Mouse (Mus musculus) adrenal gland, adult 2 months (tissue): ENCODE results near the gene Ifitm6. TPM values are rescaled to one million over a fixed set of nuclear protein-coding genes. Genes with fewer than 3 reads are reported as not detected.
"Not testable (repeated sequence)": the region's sequence is repeated elsewhere in the genome, so short reads cannot be mapped to it uniquely, and the experiment has no call there.

Experiments
- DNase-seq: peaks from one replicate; pipeline ENCODE4 v3.0.0; 2021
- polyA plus RNA-seq: library from polyadenylated mRNA; depleted of rRNA; stranded (reverse); fragments of >200 nt; gene quantifications from 2 replicates; pipeline ENCODE4 v1.2.3, GENCODE M21; 2012
- total RNA-seq, 2 experiments: library from RNA; stranded (reverse); gene quantifications; 2 replicates each; pipeline ENCODE4 v1.2.3; 2021

Ifitm6 gene
- total and polyA plus RNA-seq, 3 experiments: 0.39 to 0.93 TPM; not detected in 1

DNA sequence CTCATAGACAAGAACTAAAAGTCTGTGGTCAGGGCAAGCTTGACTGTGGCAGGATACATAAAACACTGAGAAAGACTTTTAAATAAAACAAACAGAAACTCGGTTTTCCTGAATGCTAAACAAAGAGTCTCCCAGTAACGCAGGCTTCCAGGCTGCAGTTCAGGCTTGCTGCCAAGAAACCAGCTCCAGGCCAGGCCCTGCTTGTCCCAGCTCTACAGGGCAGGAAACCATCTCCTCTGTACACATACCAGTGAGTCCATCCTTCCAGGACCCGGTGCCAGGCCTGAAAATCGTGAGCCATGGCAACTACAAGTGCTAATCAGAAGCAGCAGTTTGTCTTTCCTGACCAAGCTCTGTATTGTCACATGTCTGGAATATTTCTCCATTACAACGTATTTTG lies 23.9 kb upstream of the Ifitm6 start:
- peak; percentile 72 for DNase-seq

DNA sequence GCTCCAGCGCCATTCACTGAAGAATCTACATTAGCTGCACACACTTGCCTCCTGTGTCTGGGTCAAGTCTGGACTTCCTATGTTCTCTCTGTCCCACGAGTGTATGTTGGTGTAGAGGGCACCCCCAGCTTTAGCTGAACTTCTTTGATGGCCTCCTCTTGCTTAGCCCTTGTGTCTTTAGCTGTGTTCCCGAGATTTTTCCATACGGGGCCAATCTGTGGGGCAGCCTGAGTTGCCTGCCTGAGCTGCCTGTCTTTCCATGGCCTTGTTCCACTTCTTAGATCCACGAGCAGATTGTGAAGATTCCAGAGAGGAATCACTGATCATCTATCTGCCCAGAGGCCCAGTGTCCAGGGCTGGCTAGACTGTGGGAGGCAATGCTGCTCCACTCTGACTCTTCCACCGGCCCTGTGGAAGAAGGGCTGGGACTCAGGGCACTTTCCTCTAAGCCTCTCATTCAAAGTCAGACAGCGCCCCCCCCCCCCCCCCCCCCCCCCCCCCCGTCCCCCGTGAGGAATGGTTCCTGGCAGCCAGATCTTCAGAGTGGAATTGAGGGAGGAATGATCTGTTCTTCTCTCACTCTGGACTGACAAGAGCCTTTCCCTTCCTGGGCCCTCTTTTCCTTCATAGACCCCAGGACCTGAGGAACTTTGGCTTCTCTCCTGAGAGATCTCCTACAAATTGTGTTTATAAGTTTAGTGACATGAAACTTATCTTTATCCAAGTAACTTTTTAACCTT lies 23.3 kb upstream of the Ifitm6 start:
- DNase-seq: no peak

DNA sequence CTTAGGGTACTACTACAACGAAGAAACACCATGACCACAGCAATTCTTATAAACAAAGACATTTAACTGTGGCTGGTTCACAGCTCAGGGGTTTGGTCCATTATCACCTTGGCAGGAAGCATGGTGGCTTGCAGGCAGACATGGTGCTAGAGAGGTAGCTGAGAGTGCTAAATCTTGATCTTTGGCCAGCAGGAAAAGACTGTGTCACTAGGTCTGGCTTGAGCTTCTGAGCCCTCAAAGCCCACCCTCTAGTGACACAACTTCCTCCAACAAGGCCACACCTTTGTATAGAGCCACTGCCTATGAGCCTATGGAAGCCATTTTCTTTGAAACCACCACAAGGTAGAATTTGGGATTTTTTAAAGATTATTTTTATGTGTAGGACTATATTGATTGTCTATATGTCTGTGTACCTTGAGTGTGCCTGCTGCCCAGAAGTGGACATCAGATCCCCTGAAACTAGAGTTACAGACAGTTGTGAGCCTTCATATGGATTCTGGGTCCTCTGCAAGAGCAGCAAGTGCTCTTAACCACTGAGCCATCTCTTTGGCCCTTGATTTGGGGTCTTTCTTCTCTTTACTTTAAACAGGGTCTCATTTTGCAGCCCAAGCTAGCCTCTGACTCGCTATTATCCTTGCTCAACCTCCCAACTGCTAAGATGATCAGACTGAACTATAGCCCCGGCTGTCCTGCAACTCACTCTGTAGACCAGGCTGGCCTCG lies 21.8 kb upstream of the Ifitm6 start:
- no peak for DNase-seq

DNA sequence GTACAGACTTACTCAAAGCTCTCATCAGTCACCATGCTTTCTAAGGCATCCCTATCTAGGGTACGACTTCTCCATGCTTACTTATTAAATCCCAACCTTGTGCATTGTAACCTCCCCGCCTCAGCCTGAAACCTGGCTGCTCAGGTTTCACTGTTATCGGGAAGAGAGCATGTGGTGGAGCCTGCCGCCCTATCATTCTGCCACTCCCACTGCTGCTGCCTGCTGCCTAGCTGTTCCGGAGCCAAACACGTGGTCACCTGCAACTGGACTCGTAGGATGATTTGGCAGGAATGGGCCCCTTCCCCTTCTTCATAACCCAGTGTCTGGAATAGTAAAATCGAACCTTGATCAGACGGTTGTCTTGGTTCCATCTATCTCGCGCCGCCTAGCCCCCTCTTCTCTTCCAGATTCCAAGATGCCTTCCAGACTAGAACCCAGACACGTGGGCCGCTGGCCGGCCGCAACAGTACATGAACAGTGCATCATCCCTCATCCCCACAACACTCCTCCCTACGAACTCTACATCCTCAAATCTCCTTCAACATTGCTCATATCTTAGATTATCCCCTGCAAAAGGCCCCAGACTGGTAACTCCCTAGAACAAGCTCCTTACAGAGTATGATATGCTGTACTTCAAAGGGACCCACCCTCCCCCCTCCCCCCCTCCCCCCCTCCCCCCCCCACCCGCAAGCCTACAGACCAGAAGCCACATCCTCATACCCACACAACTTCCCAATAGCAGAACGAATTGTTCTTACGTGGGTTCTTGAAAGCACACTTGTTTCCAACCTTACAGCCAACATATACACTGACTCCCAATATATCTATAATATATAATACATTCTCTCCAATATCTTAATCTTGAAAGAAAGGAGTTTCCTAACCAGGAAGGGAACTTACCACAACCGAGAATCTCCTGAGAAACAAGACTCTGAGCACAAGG lies 20.6 kb upstream of the Ifitm6 start:
- no peak for DNase-seq

DNA sequence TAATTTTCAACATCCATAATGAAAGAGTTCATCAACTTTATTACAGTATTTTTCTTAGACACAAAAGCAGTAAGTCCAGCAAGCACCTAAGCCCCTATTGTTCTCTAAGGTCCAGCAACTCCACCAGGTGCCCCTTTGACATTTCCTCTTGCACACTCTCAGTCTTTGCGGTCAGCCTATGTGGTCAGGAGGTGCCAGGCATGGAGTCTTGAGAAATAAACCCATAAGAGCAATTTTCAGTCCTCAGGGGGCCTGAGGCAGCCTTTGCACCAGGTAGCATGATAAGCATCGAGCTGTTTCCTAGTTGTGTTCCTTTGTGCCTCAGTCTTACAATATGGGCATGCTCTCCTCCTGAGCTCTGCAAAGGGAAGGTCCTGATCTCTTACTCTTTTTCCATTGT lies 18.9 kb upstream of the Ifitm6 start:
- DNase-seq: not testable (repeated sequence)

DNA sequence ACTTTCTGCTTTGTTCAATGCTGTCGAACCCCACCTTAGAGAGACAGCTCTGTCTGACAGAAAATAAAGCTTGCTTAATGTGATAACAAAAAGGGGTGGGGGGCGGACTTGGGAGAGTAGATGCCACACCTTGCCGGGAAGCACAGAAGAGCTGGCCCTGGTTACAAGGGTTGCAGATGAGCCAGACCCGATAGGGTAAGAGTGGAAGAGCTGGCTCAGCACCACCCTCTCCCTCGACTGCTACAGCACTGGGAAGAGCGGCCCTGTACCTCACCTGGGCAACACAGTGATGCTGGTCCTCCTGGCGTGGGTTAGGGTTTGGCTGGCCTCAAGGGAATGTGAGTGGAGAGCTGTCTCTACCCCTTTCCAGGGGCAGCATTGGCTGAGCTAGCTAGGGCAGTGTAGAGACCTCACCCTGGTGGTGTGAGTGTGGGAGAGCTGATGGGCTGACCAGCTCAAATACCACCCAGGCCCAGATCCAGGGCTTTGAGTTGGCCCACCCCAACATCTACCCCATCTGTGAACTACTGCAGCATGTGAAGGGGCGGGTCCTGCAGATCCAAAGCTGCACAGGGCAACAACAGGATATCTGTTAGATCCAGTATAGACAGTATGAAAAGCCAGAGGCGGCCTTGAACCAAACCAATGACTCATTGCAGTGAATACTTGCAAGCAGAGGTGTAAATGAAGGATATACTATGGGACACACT lies 14.9 kb upstream of the Ifitm6 start:
- DNase-seq: no peak

DNA sequence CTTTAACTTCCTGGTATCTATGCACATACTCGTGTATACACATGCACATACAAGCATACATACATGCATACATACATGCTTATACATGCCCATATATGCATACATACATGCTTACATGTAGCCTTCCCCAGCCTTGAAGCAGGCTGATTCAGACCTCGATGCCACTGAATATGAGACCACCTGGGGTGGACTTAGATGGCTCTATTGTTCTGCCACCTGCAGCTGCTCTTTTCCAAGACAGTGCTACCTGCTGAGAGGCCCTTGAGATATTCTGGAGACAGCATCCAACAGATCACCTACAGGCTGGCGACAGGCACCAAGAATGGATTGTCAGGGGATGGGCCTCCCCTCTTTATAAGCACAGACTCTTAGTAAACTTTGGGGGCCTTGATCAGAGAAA lies 12.7 kb upstream of the Ifitm6 start:
- no peak for DNase-seq

DNA sequence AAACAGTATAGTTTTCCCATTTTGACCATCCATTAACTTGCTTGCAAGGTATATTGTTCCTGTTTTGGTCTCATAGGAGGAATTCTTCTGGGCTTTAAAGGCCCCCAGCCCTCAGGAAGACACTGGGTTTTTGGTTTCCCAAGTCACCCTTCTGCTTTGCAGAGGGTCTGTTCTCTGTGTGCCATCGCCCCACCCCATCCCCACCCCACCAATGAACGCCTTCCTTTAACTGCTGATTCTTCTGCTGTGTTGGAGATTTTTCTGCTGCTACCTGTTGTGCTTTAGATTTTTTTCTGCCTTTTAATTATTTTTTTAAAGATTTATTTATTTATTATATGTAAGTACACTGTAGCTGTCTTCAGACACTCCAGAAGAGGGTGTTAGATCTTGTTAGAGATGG lies 11.1 kb upstream of the Ifitm6 start, which contains the start of gene Gm17387:
Gene Gm17387, plus strand, starts transcription at position 301 of the 400 bp plus-strand sequence.
- DNase-seq: no peak

DNA sequence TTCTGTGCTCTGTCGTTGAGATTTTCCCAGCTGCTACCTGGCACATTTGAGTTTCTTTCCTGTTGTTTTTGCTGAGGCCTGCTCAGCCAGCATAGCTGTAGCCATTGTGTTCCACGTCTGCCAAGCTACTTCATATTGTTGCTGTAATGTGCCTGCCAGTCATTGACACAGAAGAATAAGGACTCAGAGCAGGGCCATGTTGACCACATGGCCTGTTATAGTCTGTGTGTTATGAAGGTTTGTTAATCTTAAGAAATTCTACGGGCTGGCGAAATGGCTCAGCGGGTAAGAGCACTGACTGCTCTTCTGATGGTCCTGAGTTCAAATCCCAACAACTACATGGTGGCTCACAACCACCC lies 9.0 kb upstream of the Ifitm6 start:
- no peak for DNase-seq

DNA sequence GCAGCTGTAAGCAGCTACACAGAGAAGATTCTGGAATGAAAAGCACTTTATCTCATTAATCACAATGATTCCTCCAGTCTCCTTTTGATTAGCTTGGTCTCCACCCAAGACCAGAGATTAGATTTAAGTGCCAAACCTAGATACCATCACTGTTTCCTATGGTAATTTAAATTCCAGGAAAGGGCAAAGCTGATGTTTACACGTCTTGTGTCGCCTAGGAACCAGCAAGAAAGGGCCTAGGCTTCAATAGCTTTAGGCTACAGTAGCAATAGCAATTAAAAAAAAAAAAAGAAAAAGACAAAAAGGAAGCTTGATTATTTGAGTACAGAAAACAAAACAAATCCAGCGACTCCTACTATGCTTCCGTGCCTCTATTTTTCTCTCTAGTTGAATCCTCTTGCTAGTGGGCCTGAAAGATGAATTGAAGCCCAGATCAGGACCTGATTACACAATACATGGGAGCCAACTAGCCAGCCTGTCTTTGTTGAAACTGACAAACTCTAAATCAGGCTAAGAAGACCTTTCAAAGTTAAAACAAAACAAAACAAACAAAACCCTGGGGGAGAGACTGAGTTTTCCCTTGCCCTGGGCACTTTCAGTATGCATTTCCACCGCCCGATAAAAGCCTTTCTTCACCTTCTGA lies 8.5 kb upstream of the Ifitm6 start:
- DNase-seq: no peak

DNA sequence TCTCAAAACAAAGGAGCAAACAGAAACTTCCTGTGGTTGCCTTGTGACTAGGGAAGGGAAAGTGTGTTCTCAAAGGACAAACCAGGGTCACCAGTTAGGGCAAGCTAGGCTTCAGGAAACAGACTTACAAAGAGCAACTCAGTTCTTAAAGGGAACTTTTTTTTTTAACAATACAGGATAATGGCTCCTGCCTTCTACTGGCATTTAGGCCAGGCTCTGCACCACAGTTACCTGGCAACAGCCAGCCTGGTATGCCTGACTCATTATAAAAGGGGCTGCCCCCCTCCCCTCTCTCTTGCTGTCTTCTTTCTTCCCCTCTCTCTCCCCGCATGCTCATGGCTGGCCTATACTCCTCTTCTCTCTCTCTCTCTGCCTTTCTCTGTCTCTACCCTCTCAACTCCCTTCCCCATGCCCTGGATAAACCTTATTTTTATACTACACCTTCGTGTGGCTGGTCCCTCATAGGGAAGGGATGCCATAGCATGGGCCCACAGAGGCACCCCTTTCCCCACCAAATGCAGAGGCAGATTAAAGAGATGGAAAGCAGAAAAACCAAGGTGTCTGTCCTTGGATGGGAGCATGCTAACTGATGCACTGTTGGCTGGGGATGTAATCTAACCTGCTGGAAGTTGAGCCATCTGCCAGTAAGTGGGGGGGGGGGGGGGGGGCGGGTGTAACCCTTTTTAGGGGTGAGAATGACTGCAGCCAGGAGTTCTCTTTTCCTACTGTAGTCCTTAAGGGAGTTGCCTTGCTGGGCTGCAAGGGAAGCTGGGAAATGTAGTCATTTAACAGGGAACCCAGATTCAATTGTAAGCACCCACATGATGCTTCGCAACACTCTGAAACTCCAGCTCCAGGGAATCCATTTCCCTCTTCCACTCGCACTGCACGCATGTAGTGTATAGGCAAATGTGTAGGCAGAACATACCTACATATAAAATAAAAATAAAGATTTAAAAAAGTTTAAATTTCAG lies 7.4 kb upstream of the Ifitm6 start:
- no peak for DNase-seq

DNA sequence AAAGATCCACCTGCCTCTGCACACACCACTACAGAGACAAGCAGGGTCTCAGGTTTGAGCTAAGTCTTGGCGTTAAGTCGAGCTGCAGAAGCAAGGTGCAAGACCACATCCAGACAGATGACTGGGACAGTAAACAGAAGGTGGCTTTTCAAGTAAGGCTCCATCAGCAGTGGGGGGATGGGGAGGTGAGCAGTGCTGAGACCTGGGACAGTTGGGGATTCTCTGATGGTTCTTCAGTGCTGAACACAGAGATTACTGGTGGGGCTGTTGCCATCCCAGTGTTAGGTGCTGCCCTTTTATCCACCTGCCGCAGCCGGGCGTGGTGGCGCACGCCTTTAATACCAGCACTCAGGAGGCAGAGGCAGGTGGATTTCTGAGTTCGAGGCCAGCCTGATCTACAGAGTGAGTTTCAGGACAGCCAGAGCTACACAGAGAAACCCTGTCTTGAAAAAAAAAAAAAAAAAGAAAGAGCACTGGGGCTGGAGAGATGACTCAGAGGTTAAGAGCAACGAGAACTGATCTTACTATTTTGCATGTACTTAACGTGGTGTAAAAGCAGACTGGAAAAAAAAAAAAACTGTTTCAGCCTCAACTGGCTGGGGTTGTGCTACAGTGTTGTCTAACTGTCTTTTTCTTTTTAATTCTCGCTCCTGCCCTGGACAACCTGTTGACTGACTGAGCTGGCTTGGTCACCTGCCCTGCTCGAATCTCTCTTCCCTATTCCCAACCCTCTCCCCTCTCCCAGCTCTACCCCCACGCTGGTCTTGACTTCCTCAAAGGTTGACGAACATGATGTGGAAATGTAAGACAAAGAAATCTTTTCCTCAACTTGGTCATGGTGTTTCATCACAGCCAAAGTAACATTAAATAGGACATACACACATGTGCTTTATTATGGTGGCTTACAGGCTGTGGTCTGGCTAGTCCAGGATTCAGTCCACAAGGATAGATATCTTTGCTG lies 4.0 kb upstream of the Ifitm6 start:
- no peak for DNase-seq

DNA sequence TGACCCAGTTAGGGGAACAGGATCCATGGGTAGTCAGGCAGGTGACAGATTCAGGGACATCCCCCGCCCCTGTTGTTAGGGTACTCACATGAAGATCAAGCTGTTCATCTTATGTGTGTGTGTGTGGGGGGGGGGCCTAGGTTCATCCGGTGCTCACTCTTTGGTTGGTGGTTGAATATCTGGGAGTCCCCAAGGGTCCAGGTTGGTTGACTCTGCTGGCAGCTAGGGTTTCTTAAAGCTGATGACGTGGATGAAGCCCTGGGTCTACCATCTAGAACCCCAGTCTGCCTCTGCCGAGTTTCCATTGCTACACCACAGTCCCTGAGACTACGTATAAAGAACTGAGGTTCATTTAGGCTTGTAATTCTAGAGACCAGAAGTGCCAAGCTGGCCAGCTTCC lies 1.3 kb upstream of the Ifitm6 start:
- DNase-seq: no peak

DNA sequence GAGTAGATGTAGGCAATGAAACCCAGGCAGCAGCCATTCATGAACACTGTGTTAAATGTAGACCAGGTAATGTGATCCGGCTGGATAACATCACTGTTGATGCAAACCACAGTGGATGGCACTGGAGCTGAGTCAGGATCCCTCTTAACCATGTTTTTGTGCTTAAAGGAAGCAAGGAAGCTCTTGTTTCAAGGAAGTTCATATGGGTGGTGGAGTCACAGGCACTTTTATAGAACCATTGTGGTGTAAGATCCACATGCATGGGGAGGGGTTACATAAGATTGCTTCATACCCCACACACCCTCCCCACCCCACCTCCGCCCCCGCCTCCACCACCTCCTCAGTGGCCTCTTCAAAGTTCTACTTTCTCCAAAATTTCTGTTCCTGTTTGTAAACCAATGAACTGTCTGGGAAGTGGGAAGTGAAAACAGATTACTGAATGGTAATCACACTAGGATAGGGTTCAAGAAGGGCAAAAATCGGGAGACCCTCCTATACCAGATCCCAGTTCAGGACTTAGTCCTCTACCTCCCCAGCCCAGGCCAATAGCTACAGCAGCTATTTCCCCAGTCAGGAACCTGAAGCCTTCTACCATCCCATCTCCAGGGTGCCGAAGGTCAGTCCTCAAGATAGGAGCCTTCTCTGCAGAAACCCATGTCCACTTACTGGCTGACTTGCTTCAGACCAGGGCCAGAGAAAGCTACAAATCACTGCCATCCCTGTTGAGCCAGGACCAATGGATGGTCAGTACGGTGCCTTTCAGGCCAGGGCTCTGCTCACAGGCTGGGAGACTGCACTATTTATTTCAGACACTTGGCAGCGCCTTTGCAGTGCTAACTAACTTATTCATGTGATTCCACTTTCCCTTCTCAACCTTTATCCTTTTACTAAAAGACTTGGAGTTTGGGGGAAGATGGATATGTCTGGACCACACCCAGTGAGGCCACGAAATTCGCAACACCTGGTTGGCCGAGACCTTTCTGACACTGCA lies 722 bp downstream of the Ifitm6 start:
- DNase-seq: no peak

DNA sequence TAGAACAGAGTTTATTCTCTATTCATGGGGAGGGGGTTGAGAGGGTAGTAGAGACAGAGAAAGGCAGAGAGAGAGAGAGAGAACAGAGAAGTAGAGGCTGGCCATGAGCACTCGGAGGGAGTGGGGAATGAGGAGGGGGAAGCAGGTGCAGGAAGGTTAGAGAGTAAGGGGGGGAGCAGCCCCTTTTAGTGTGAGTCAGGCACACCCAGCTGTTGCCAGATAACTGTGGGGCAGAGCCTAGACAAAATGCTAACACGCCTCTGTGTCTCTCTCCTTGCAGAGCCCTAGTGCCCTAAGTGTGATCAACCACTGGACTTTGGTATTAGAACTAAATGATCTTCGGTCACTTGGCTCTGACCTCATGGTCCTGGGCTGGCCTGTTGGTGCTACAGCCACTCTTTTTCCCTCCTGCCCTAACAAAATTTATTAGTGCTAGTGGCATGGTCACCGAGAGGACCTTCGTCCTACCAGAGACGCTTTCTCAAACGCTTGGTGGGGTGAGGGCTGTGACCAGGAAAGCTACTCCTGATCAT lies 6.4 kb downstream of the Ifitm6 start:
- DNase-seq: peak; percentile 6

DNA sequence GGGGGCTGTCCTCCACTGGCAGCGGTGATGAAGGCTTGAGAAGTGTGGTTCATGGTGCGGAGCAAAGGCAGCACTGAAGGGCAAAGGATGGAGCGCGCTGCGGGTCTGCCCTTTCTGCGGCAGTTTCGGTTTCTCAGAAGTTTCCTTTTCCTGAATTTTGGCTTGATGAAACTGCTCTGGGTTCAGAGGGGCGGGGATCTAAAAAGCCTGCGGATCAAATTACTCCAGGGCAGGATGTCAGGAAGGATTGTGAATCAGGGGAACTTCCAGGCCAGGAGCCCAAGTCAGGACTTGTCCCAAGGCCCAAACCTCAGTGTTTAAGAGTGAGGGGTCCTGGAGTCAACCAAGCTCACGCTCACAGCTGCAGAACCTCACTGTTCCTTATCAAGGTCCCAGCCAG lies 7.1 kb downstream of the Ifitm6 start, which contains the start of gene Ifitm3:
Gene Ifitm3, minus strand, starts transcription at position 178 of the 400 bp plus-strand sequence.
- DNase-seq: peak; percentile 80

DNA sequence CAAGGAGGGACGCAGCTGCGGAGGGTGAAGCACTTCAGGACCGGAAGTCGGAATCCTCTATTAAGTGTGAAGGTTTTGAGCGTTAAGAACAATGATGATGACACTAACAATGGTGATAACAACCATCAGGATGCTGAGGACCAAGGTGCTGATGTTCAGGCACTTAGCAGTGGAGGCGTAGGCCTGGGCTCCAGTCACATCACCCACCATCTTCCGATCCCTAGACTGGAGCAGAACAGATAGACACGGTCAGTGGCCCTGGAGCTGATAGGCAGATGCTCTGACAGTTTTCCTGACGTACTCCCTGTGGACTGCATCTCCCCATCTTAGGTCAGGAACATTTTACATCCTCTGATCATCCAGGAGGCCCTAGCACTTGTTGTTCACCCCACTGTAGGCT lies 8.1 kb downstream of the Ifitm6 start:
- DNase-seq: no peak
